Mouse (Mus musculus) erythroid progenitor cell, adult 5-6 weeks (primary cell): ENCODE data around the gene Atp8a2. TPM values are rescaled to one million over a fixed set of nuclear protein-coding genes. Genes with fewer than 3 reads are reported as not detected.

ENCODE experiments used
- ATAC-seq: replicated peaks from 2 replicates; pipeline ENCODE4 v1.8.0; 2016; ENCODE audit warnings: moderate number of reproducible peaks, mild to moderate bottlenecking, moderate TSS enrichment, inconsistent platforms; ENCODE audit not compliant: poor library complexity, low FRiP score, severe bottlenecking
- total RNA-seq, 2 experiments: library from RNA; stranded (forward) in 1 of 2; stranded (reverse) in 1 of 2; fragments of 150-400 nt in 1 of 2; fragments of 186-747, 209-891 nt in 1 of 2; gene quantifications; 2 replicates each; pipeline versions ENCODE4 v1.2.3 to v1.2.4; 2015 to 2017; ENCODE audit warnings: low replicate concordance in 2 of 2

The Atp8a2 gene
- total RNA-seq (2015; ENCODE audit: low replicate concordance) (not detected in 2 replicates), total RNA-seq (2017; ENCODE audit: low replicate concordance) (0.13 TPM in 1 of 2 replicates, not detected in the other)

DNA sequence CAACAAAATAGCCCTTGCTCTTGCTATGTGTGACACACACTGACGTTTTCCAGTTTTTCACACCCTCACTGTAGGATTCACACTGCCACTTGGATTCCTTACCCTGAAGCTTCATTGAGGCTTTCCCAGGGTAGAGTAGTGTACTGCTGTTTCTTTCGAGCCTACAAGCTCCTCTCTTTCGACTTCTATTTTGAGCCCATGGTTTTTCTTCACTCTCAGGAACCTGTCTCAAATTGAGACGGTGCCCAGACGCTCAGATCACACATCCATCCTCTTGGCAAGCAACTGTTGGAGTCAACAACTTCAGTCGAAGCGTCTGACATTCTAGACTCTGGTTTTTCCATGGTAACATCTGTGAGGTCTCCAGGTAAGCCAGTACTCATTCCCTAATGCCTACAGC, at the start of gene Atp8a2:
Gene Atp8a2 (minus strand): TSS at position 296 of the 400 bp plus-strand sequence.
- ATAC-seq, result no peak

DNA sequence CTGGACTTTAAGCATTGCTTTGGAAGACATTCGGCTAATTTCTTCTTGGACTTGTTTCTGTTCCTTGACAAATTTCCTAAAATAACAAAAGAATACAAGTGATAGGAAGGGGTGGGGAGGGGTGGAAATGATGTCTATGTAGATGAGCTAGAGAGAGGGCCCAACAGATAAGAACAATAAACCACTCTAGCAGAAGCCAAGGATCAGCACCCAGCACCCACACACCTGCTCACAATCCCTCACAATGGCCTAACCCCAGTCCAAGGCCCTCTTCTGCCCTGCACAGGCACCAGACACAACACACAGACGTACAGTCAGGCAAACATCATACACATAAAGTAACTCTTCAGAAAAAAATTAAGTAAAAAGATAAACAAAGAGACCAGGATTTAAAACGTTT, 41.6 kb upstream of the Atp8a2 start:
- no peak for ATAC-seq

DNA sequence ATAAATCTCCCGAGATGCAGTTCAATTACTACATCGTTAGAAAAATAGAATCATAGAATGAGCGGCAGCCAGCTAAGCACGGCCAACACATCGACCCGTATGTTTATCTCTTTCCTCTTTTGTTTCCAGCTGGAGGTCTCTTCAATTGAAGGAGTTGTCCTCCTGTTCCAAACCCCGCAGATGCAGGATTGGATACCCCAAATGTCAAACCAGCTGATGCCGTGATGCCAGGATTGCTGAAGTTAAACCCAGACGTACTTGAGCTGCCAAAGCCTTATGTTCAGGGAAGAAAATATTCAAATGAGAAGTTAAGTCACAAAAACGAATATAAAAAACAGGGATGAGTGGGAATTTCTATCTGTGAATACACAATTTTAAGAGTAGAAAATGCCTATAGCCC, 22.9 kb upstream of the Atp8a2 start:
- no peak for ATAC-seq

DNA sequence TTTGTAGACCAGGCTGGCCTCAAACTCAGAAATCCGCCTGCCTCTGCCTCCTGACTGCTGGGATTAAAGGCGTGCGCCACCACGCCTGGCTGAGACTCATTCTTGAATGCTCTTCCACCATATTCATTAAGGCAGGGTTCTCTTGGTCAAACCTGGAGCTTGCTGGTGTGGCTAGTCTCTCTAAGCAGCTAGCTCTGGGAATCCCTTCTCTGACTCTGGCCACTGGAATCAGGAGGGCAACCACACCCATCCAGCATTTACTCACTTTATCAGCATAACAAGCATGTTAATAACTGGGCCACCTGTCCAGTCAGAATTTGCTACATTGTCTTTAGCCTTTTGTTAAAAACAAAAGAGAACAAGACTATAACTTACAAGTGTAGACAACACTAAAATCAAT, 20.6 kb upstream of the Atp8a2 start:
- ATAC-seq, result no peak

DNA sequence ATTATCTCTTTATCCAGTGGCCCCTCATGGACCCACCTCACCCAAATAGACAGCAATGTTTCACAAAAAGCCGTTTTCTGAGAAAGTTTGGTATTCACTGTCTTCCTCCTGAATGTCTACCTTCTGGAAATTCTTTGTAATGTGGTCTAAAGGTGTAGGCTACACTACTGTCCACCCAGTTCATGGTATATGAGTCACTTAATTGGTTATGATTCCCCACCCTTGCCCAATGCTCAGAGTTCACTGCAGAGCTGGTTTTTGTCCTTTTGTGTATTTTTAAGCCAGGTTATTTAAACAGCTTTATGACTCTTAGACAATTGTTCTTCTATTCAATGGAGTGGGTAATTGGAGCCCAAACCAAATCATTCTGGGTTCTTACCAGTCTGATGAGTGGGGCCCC, 19.1 kb upstream of the Atp8a2 start:
- ATAC-seq, result no peak

DNA sequence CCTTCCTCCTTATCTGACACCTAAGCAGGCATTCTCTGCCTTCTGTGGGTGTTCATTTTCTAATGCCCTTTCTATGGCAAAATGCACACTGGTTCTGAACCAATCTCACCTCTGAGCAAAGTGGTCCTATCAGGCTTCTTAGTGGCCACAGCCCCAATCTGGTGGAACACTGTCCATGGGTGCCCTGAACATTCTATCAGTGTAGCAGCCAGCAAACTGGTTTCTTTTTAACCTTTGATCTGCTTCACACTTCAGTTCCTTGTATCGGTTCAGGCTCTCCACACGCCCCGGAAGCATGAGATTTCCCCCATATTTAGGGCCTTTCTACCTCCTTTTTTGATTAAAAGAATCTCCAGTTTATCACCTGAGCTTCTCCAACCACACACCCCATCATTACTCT, 18.0 kb upstream of the Atp8a2 start:
- no peak for ATAC-seq

DNA sequence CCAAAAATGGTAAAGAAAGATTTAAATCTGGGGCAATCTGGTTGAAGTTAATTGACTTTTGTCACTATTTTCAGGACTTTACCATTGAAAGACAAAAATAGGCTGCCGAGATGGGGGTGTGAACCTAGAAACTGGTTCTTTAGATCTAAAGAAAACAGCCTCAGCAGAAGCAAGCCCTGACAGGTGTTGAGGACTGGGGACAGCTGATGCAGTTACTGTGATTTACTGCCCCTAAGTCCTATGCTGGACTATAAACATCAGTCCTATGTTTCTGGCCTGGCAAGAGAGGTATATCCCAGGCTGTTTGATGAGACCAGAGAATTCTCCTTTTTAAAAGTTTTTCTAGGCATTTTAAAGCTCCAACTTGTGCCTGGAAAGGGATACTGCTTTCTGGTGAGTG, 17.1 kb upstream of the Atp8a2 start:
- no peak for ATAC-seq

DNA sequence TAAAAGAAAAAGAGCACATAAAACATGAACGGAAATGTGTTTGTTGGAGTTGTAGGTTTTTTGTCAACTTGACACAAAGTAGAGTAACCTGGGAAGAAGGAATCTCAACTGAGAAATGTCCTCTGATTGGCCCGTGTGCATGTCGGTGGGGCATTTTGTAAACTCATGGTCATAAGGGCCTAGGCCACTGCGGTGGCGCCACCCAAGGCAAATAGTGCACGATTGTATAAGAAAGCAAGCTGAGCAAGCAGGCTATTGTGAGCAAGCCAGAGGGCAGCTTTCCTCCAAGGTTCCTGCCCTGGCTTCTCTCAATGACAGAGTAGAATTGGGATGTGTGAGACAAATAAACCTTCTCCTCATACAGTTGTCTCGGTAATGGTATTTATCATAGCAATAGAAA, 12.2 kb upstream of the Atp8a2 start:
- ATAC-seq, result no peak

DNA sequence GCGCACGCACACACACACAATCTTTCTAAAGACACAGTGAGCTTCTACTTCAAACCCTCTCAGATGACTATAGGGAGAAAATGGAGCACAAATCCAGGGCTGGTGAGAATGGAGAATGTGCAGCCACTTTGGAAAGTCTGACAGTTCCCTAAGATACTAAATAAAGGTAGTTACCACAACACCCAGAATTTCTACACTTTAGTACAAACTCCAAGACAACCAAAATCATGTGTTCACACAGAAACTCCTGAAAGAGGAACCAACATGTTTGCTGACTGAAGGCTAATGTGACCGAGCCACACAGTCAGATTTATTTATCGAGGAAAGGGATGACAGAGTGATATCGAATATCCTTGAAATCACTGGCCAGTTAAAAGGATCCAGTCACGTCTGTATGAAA, 8.0 kb upstream of the Atp8a2 start:
- ATAC-seq, result no peak

DNA sequence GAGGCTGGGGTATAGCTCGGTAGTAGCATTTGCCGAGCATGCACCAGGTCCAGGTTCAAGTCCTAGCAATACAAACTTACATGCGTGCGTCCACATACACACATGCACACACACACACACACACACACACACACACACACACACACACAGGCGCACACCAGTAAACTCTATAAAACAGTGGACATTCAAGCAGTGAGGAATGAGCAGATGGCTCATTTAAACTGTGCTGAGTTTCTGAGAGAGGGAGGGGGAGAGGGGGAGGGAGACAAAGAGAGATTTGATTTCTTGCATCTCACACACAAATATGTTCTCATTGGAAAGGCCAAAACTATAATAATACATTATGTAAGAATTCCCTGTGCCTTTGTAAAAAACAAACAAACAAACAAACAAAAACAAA, 980 bp downstream of the Atp8a2 start:
- ATAC-seq, result no peak

DNA sequence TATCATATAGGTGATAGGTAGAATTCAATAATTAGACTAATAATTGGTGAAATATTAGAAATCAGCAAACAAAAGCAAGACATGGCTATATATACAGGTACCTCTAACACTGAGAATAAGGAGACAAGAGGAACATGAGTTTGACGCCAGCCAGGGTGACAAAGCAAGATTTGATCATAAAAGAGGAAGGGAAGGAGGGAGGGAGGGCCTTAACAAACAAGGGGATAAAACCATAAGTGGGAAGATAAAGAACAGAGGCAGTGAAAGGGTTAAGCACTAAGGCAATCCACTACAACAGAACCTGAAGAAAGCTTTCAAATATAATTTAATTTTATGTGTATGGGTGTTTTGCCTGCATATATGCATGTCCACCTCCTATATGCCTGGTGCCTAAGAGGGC, 2.4 kb downstream of the Atp8a2 start:
- no peak for ATAC-seq

DNA sequence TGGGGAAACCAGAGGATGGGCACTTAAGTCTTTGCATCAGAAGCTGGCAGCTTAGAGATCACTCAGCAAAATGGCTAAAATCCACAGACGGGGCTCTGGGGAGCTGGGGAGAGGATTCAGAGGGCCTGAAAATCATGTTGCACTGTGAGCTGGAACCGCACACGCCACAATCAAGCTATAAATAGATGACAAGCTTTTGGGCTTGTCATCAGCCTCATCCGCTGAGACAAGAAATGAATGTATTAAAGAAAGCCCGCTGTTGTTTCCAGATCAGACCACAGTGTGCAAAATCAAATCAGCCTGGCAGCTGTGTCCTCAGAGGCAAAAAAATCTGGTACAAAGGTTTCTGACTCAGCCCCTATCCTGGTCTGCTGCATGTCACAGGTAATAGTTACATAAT, 7.2 kb downstream of the Atp8a2 start:
- no peak for ATAC-seq

DNA sequence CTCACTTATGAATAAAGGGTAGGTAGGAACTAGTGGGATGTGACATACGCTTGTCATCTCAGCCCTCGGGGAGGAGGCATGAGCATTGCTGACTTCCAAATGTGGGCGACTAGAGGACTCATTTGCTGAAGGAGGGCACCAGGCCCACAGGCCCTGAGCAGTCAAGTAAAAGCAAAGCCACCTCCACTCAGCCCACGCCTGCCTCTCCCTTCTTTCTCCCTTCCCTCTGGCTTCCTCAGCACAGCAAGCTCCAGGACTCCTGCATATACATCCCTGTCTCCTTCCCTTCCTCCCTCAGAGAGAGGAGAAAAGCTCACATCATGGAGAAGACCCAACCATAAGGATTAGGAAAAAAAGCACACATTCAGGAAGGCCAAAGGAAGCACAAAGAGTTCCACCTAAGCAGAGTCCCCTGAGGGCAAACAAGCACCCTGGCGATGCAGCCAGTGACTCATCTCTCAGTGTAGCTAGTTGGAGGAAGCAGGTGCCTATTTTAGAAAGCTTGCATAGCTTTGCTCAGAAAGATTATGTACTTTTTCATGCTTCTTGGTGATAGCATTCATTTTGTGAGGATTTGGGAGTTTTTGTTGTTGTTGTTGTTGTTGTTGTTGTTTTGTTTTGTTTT, 8.7 kb downstream of the Atp8a2 start:
- no peak for ATAC-seq

DNA sequence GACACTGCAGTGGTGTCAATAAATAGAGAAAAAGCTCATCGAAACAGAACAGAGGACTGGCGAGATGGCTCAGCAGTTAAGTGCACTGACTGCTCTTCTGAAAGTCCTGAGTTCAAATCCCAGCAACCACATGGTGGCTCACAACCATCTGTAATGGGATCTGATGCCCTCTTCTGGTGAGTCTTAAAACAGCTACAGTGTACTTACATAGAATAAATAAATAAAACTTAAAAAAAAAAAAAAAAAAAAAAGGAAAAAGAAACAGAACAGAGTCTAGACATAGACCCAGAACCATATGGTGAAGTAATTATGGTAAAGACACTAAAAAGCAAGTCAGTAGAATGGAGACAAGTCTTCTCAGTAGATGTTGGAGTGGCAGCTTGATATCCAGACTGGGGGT, 15.7 kb downstream of the Atp8a2 start:
- ATAC-seq, result no peak

DNA sequence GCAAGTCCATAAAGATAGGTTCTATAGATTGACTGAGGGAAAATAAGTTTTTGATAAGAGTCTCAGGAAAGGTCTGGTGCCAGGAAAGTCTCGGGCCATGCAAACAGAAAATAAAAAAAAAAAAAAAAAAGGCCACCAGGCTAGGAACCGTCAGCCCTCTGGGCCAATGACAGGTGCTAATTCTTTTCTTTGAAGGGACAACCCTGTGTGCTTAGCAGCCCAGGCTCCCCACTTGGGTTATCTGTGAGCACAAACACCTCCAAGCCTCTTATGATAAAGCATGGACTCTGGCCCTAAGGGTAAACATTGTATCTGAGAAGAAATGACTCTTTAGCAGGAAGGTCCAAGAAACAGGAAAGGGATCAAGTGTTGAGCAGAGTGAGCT, 18.4 kb downstream of the Atp8a2 start:
- no peak for ATAC-seq

DNA sequence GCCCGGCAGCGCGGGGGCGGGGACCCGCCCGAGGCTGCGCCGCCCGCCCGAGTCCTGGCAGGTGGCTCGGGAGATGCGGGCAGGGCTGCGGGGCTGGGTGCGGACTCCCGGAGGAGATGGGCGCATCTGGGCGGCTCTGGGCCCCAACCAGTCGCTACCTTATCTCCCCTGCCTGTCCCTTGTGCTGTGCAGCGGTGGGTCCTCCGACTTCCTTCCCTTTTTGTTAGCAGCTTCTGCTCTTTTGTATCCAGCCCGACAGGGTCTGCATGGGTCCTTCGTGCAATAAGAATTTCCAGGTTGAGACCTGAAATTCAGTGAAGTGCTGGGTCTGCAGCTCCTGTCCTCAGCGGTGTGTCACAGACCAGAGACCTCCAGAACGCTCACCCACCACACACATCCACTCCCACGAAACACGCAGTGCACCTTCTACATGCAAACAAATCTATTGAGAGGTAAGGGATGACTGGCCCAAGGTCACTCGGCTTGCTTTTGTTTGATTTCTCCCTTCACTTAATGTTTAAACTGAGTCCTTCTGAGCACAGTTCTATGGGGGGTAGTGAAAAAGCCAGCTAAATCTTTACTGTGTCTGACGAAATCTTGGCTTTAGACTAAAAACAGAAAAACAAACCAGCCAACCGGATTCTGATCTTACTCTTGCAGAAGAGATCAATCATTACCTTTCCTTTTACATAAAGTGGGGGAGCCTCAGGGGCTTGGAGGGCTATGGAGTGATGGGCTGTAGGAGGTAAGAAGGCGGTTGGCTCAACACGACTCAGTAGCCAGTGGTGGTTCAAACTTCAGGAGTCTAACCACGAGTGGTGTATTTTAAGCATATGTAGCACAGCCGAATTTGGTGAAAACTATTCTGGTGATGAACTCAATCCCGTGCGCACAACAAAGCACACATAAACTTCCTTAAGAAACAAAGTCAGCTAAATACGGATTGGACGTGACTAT, 19.1 kb downstream of the Atp8a2 start:
- ATAC-seq, result no peak

DNA sequence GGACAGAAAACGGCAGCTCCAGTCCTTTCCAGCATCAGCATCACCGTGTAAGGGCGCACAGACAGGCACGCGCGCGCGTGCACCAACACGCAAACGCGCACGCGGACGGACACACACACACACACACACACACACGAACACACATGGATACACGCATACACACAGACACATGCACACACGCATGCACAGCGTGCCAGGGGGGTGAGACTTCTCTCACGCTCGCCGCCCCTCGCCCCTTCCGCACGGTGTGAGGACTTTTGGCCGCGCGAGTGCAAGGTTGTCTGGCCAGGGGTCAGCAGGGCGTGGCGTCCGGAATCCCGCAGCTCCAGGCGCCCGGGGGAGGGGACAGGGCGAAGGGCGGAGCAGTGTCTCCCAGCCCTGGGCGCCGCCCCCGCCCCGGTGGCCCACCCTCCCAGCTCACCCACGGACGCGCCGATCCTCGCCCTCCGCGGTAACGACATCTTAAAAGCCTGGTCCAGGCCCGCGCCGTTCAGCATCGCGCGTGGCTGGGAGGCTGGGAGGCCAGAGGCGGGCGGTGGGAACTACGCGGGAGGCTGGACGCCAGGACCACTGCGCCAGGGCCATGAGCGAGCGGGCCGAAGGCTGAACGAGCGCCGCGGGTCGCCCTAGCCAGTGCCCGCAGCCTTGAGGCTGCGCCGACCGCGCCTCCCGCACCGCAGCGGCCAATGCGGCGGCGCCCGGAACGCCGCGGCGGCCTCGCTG, 19.9 kb downstream of the Atp8a2 start:
- ATAC-seq, result no peak

DNA sequence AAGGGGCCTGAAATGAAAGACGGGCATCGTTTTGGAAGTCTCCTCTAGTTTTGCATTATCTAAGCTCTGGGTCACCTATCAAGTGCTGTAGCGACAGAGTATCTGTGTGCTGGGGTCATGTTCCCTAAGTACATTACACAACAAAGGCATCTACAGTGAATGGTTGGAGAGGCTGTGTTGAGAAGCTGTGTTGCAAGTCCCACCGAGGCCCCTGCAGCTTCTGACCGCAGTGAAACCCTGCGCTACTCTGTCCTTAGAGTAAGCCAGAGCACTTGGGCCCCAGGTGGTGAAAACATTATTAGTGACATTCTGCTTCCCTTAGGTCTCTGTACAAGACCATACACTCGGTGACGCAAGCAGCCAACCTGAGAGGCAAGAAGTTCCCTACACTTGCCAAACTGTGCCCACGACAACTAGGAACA, 20.5 kb downstream of the Atp8a2 start:
- ATAC-seq, result no peak

DNA sequence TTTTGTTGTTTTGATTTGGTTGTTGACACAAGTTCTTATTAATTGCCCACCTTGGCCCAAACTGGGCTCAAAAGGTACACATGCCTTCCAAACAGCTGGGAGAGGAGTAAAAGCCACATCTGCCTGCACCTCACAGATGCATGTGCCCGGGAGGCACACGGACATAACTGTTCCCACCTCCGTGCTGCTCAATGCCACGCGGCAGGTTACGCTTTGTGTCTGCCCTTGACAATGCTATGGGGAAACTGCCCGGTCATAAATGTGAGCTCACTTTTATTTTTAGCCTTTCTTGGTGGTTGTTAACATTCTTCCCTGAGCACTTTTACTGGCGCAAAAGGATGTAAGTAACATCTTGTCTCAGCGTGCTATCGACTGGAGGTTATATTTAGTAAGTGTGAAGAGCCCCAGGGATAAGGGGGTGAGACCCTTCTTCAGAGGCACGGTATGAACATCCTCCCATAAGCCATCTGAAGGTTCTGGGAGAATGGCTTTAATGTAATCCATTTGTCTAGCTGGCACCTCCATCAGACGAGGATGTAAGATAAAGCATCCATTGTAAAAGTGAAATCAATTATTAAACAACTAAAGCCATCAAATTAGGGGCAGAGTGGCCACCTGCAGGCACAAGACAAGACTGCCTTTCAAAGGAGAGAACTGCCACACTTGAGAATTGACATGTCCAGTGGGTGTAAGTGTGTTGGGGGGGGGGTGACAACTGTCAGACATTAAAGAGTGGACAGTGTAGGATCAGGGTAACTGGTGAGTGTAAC, 24.5 kb downstream of the Atp8a2 start:
- no peak for ATAC-seq
